Mouse (Mus musculus) layer of hippocampus, adult 6 months (tissue): ENCODE data around the gene Lama1. TPM values are rescaled to one million over a fixed set of nuclear protein-coding genes. Genes with fewer than 3 reads are reported as not detected.

Source experiments
- long read RNA-seq, 2 experiments: library from polyadenylated mRNA; unstranded; transcript quantifications; one replicate each; pipeline ENCODE4 v2.0.0; 2019 to 2020
- polyA plus RNA-seq: library from polyadenylated mRNA; unstranded; fragments of <200 nt; fragmentation: Nextera tagmentation; gene quantifications from 2 replicates; pipeline ENCODE4 v1.2.3, GENCODE M21; 2021

Gene Lama1
- polyA plus RNA-seq: 0.20 and 0.40 TPM in 2 replicates
- long read RNA-seq, experiment 1: 0 reads
- long read RNA-seq, experiment 2, partial matches to known transcripts: 3 of 3 reads
- long read RNA-seq, experiment 2, other reads (novel, unspliced or antisense): 0 of 3 reads

GRCm38 (mm10) chr17:67696694-67697386, at the start of gene Lama1:
Gene Lama1 (plus strand): TSS chr17:67697259.

Other genes starting within 250 kb of the Lama1 start
- gene Lrrc30, start 64.5 kb upstream of the Lama1 start, polyA plus RNA-seq: not detected in 2 replicates